Mouse (Mus musculus) frontal cortex, postnatal 36 days (tissue): ENCODE results near the gene Rtn2.
A peak's percentile ranks its signal among the peaks of the same experiment; 100 is the strongest.

ENCODE experiments used
- DNase-seq, 2 experiments: peaks; one replicate each; pipeline ENCODE4 v3.0.0; 2022; ENCODE audit warnings: low spot score in 2 of 2

The Rtn2 gene

DNA sequence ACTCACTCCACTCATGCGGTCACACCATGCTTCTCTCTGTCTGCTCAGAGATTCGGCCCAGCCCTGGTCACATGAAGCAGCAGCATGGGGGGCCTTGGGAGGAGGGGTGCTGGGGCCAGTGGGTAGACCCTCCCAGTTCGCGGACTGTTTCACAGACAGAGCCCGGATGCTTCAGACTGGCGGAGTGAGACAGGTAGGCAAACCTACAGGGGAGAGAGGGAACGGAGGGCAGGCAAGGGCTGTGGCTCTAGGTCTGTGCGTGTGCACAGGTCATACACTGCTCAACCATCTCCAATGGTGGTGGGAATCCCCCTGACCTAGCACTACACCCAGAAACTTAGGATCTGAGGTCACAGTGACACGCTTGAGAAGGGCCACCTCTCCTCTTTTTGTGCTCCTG is 37.0 kb downstream of the Rtn2 start:
- DNase-seq = no peak

GRCm38 (mm10) chr7:19319906-19320305 is 37.5 kb downstream of the Rtn2 start:
- DNase-seq = peak; percentile 91 to 96

- DNase-seq = no peak
Measured at GRCm38 (mm10) chr7:19320637-19321036, 38.2 kb downstream of the Rtn2 start.

DNA sequence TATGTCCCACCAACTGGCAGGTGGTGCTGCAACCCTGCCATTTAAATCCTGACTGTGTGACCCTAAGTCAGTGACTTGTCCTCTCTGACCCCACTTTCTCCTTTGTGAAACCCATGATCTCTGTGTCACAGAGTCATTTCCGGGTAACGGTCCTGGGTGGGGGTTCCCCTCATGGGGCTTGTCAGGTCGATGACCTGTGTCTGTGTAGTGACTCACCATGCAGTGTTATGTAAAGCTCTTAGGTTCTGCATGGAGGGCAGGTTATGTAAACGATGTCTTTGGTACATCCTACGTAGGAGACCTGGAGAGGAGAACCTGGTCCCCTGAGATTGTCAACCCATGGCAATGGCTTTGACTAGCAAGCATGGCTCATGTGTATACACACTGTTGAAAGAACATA is 39.0 kb downstream of the Rtn2 start:
- no peak for DNase-seq

- DNase-seq = no peak
Measured at GRCm38 (mm10) chr7:19322489-19322888, 40.1 kb downstream of the Rtn2 start.

DNA sequence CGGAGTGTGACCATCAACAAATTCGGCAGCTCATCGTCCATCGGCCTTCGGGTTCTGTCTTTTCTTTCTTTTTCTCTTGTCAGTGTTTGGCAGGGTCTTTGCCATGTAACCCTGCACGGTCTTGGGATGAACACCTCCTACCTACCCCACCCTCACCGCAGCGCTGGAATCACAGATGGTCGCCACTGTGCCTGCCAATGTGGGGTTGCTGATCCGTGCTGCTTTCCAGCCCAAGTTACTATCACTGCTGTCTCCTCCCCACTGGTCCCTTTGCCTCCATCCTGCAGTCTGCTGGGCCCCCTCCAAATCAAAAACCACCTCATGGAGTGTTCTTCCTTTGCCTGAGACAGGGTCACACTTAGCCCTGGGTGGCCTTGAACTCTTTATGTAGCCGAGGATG is 41.8 kb downstream of the Rtn2 start:
- DNase-seq = no peak

- DNase-seq = no peak
Measured at GRCm38 (mm10) chr7:19325262-19326199, 43.1 kb downstream of the Rtn2 start.

GRCm38 (mm10) chr7:19326359-19326758 is 43.9 kb downstream of the Rtn2 start:
- DNase-seq = peak; percentile 62 to 79

GRCm38 (mm10) chr7:19327128-19327527 is 44.7 kb downstream of the Rtn2 start:
- DNase-seq = peak; percentile 84 to 90

- no peak for DNase-seq
Measured at GRCm38 (mm10) chr7:19327782-19328181, 45.4 kb downstream of the Rtn2 start.

- DNase-seq = no peak
Measured at GRCm38 (mm10) chr7:19328425-19328824, 46.0 kb downstream of the Rtn2 start.

GRCm38 (mm10) chr7:19331910-19332309 is 49.5 kb downstream of the Rtn2 start:
- no peak for DNase-seq

- DNase-seq = peak; percentile 85 to 92
Measured at GRCm38 (mm10) chr7:19332709-19333352, 50.4 kb downstream of the Rtn2 start.

GRCm38 (mm10) chr7:19335583-19335982 is 53.2 kb downstream of the Rtn2 start:
- DNase-seq = no peak

- DNase-seq = peak; percentile 46 to 56
Measured at GRCm38 (mm10) chr7:19337122-19337521, 54.7 kb downstream of the Rtn2 start.

- DNase-seq = no peak
Measured at GRCm38 (mm10) chr7:19338060-19338459, 55.6 kb downstream of the Rtn2 start.

- DNase-seq = no peak
Measured at GRCm38 (mm10) chr7:19338596-19338995, 56.2 kb downstream of the Rtn2 start.

- DNase-seq = no peak
Measured at GRCm38 (mm10) chr7:19341250-19341649, 58.8 kb downstream of the Rtn2 start.

DNA sequence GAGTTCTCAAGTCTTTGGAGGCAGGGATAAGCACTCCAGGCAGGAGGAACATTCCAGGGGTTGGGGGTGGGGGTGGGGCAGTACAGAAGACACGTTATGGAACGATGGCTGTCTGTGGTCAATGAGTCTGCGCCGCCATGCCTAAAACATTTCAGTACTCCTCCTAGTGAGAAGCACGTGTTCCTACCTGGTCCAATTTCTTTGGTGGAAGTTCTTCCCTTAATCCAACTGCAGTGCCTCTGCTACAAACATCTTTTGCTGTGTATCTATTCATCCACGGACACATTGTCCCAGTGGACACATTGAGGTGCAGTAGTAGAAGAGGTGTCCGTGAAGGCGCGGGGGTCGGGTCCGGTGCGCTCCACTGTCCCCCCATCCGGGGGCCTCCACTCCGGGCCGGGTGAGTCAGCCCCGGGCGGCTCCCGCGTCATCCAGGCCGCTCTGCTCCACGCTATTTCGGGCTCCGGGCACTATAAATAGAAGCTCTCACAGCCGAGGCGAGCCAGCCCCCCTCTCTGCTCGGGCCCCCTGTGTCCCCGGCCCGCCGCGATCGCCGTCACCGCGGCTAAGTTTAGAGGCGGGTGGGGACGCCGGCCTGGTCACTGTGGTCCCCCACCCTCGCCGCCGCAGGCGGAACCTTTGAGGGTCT is 59.5 kb downstream of the Rtn2 start:
- peak; percentile 62 for DNase-seq

- DNase-seq = peak; percentile 91 to 92
Measured at GRCm38 (mm10) chr7:19342481-19343027, 60.1 kb downstream of the Rtn2 start.

DNA sequence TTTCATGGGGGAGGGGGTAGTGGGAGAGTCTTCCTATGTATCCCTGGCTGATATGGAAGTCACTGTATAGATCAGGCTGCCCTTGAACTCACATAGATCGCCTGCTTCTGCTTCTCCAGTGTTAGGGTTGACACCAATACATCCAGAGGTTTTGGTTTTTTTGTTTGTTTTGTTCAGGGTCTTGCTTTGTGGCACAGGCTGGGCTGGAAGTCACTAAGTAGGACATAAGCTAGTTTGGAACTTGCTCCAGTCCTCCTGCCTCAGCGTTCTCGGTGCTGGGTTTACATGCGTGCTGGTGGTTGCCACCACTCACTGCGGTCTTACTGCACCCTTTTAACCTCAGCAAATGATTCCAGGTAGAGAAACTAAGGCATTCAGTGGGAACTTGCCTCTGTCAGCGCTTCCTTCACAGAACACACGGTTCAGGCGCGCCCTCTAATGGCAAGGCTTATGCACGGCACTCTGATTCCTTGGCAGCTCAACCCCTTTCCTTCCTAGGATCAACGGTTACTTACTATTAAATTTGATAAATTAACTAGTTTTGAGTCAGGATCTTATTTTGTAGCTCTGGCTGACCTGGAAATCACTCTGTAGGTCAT is 60.9 kb downstream of the Rtn2 start:
- peak; percentile 72 to 81 for DNase-seq
